Mouse (Mus musculus): ENCODE measurements around the gene 1700001C02Rik. TPM values are rescaled to one million over a fixed set of nuclear protein-coding genes. Genes with fewer than 3 reads are reported as not detected.

The 1700001C02Rik gene
- polyA plus RNA-seq, 1 experiment from 2014 or later = not detected

DNA sequence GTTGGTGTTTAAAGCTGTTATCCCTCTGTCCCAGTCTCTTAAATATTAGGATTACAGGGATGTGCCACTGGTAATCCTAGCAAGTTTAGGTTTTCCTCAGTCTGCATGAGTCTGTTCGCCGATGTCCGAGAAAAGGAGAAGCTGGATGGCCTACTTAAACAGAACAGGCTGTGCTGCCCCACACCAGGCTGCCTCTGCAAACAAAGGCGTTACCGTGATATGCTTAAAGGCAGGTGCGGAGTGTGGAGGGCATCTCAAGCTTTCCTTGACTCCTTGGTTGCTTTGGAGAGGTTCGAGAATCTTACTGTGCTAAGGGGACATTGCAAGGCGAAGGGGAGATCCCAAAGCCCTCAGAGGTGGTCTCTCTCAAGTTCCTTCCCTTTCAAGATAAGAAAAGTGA lies 31.0 kb downstream of the 1700001C02Rik start:
- Histone ChIP-seq H3K36me3 (no peaks in the 10 kb centered on the region), H3K4me2 (replicated peaks) (no peak overlapping the region), H3K27ac (0 out of 2 replicates have a peak overlapping the region, but pooled peaks have one; percentile 23), H3K4me3 (no peak overlapping the region), H3K27me3 (no peaks in the 10 kb centered on the region), H3K9ac (no peak overlapping the region), H3K4me1 (peaks cover 20% of the 10 kb centered on the region), H3K9me3 (no peaks in the 10 kb centered on the region)
- no peak for ATAC-seq (ENCODE audit: insufficient number of reproducible peaks, insufficient read depth, low FRiP score, low TSS enrichment)
- WGBS = 52% methylated on average over 8 of the region's 8 CpGs

DNA sequence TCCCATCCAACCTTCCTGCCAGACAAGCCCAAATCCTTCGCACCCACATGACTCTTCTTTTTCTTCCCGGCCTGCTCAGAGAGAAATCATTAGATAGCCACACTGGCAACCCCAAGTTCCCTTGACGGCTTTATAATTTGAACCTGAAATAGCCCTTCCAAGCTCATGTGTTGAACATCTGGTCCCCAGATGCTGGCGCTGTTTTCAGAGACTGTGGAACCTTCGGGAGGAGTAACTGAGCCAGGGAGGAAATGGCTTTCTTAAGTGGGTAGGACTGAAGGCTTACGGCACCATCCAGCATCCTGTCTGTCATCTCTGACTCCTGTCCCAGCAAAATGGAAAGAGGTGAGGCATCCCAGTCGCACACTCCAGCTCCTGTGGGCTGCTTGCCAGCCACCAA lies 31.5 kb downstream of the 1700001C02Rik start:
- ATAC-seq (ENCODE audit: insufficient number of reproducible peaks, insufficient read depth, low FRiP score, low TSS enrichment) = no peak
- H3K4me3 ChIP-seq = no peak overlapping the region
- 0 out of 2 replicates have a peak overlapping the region, but pooled peaks have one; percentile 8 for H3K27ac ChIP-seq
- no peaks in the 10 kb centered on the region for H3K36me3 ChIP-seq
- no peaks in the 10 kb centered on the region for H3K27me3 ChIP-seq
- H3K9ac ChIP-seq = no peak overlapping the region
- no peak overlapping the region for H3K4me2 ChIP-seq (replicated peaks)
- H3K9me3 ChIP-seq = no peaks in the 10 kb centered on the region
- WGBS = 15% methylated on average over 7 of the region's 7 CpGs
- H3K4me1 ChIP-seq = peaks cover 20% of the 10 kb centered on the region

DNA sequence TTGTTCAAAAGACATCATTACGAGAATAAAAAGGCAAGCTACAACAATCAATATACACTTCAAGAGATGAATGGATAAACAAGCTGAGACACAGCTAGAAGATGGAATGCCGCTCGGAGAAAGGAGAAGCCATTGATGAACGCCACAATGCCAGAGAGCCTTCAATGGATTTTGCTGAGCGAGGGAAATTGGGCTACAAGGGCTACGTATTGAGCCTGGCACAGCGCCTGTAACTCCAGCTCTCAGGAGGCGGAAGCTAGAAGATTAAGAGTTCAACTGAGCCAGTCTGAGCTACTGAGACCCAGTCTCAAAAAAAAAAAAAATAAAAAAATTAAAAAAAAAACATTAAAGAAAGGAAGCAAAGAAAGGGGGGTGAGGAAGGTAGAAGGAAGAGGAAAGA lies 47.3 kb downstream of the 1700001C02Rik start:
- no peaks in the 10 kb centered on the region for H3K4me1 ChIP-seq
- H3K9me3 ChIP-seq = no peaks in the 10 kb centered on the region
- 83% methylated on average over 8 of the region's 8 CpGs for WGBS

GRCm38 (mm10) chr5:30516376-30516775 lies 50.5 kb downstream of the 1700001C02Rik start:
- H3K9me3 ChIP-seq = no peaks in the 10 kb centered on the region
- 51% methylated on average over 7 of the region's 7 CpGs for WGBS
- H3K4me3 ChIP-seq = no peak overlapping the region
- H3K4me2 ChIP-seq (replicated peaks) = no peak overlapping the region
- H3K27me3 ChIP-seq = no peaks in the 10 kb centered on the region
- no peak overlapping the region for H3K27ac ChIP-seq
- no peak for ATAC-seq (ENCODE audit: insufficient number of reproducible peaks, insufficient read depth, low FRiP score, low TSS enrichment)
- no peak overlapping the region for H3K9ac ChIP-seq
- H3K36me3 ChIP-seq = no peaks in the 10 kb centered on the region
- H3K4me1 ChIP-seq = 0 out of 2 replicates have a peak, but pooled peaks cover 3% of the 10 kb centered on the region

More for the DNA sequence above, 47.3 kb downstream of the 1700001C02Rik start:
- Histone ChIP-seq H3K9ac (no peak overlapping the region), H3K36me3 (no peaks in the 10 kb centered on the region), H3K27ac (no peak overlapping the region), H3K4me3 (no peak overlapping the region), H3K27me3 (no peaks in the 10 kb centered on the region), H3K4me2 (replicated peaks) (no peak overlapping the region)
- ATAC-seq (ENCODE audit: insufficient number of reproducible peaks, insufficient read depth, low FRiP score, low TSS enrichment) = no peak

- no peak for ATAC-seq (ENCODE audit: insufficient number of reproducible peaks, insufficient read depth, low FRiP score, low TSS enrichment)
- Histone ChIP-seq H3K27me3 (no peaks in the 10 kb centered on the region), H3K27ac (no peak overlapping the region), H3K9me3 (no peaks in the 10 kb centered on the region), H3K4me2 (replicated peaks) (no peak overlapping the region), H3K4me3 (no peak overlapping the region), H3K36me3 (no peaks in the 10 kb centered on the region), H3K4me1 (0 out of 2 replicates have a peak, but pooled peaks cover 3% of the 10 kb centered on the region), H3K9ac (no peak overlapping the region)
- WGBS = 82% methylated on average over 5 of the region's 5 CpGs
Observed at GRCm38 (mm10) chr5:30518108-30518507, 52.3 kb downstream of the 1700001C02Rik start.

DNA sequence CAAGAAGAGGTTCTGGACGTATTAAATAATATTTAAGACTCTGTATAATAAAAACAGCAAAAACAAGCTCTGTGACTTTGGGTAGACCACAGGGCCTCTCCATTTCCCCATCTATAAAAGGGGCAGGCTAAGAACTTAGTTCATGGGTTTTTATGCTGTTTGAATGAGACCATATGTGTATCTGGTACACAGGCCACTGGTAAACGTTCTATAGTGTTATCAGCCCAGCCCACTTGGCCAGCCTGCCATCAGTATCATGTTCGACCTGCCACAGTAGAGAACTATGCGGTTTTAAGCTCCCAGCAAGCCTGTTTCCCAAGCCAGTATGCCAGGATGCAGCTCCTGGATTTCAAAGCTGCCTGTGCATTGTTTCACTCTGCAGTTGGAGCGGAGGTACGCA lies 52.7 kb downstream of the 1700001C02Rik start:
- H3K36me3 ChIP-seq = no peaks in the 10 kb centered on the region
- no peaks in the 10 kb centered on the region for H3K27me3 ChIP-seq
- 70% methylated on average over 6 of the region's 6 CpGs for WGBS
- H3K27ac ChIP-seq = no peak overlapping the region
- no peak overlapping the region for H3K4me3 ChIP-seq
- no peak overlapping the region for H3K9ac ChIP-seq
- H3K4me1 ChIP-seq = 0 out of 2 replicates have a peak, but pooled peaks cover 3% of the 10 kb centered on the region
- H3K4me2 ChIP-seq (replicated peaks) = no peak overlapping the region
- no peak for ATAC-seq (ENCODE audit: insufficient number of reproducible peaks, insufficient read depth, low FRiP score, low TSS enrichment)
- H3K9me3 ChIP-seq = no peaks in the 10 kb centered on the region

DNA sequence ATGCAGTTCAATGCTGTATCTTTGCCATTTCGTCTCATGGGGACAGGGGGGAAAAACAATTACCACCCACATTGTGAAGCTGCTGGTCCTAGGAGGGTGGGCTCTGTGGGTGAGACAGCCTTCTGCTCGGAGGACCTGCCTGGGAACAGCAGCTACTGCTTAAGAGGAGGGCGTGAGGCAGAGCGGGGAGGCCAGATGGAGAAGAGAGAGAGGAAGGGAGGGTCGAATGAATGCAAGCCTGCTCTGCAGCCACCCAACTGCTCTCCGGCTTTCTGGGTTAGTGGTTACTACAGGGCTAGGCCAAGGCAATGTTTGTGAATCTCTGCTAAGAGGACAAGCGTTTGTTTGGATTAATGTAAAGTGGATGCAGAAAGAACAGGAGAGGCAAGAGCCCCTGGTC lies 53.6 kb downstream of the 1700001C02Rik start:
- Histone ChIP-seq H3K27me3 (no peaks in the 10 kb centered on the region), H3K4me1 (peaks cover 8% of the 10 kb centered on the region; the same call in 1 of the 2 replicates), H3K4me2 (replicated peaks) (no peak overlapping the region), H3K27ac (no peak overlapping the region), H3K4me3 (no peak overlapping the region), H3K36me3 (no peaks in the 10 kb centered on the region), H3K9ac (no peak overlapping the region), H3K9me3 (no peaks in the 10 kb centered on the region)
- ATAC-seq (ENCODE audit: insufficient number of reproducible peaks, insufficient read depth, low FRiP score, low TSS enrichment) = no peak
- WGBS = 43% methylated on average over 7 of the region's 7 CpGs

DNA sequence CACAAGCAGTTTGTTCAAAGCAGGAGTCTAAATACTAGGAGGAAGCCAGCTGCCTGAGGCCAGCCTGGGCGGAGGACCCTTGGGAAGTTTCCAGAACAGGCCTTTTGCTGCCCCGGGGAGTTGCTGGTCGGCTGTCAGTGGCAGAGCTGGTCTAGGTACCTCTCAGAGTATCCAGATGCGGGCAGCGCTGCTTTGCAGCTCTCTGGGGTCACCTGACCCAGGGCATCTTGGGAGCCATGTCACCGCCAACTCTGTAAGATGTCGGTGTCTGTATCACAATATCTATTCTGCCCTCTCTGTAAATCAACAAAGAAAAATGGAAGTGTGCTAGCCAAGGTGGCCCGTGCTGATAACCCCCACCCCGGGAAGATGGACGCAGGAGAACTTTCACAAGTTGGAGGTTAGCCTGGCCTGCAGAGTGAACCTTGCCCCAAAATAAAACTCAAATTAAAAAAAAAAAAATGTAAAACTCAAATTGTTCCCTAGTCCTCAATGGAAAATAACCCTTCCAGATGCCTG lies 54.4 kb downstream of the 1700001C02Rik start:
- Histone ChIP-seq H3K36me3 (no peaks in the 10 kb centered on the region), H3K27ac (no peak overlapping the region), H3K4me2 (replicated peaks) (no peak overlapping the region), H3K4me1 (peaks cover 8% of the 10 kb centered on the region; the same call in 1 of the 2 replicates), H3K9me3 (no peaks in the 10 kb centered on the region), H3K27me3 (no peaks in the 10 kb centered on the region), H3K4me3 (no peak overlapping the region), H3K9ac (no peak overlapping the region)
- 83% methylated on average over 10 of the region's 10 CpGs for WGBS
- ATAC-seq (ENCODE audit: insufficient number of reproducible peaks, insufficient read depth, low FRiP score, low TSS enrichment) = no peak

- no peaks in the 10 kb centered on the region for H3K36me3 ChIP-seq
- H3K4me3 ChIP-seq = no peak overlapping the region
- H3K9me3 ChIP-seq = no peaks in the 10 kb centered on the region
- H3K27ac ChIP-seq = no peak overlapping the region
- H3K4me1 ChIP-seq = peaks cover 14% of the 10 kb centered on the region; the same call in 1 of the 2 replicates
- no peak overlapping the region for H3K9ac ChIP-seq
- H3K4me2 ChIP-seq (replicated peaks) = no peak overlapping the region
- H3K27me3 ChIP-seq = no peaks in the 10 kb centered on the region
- no peak for ATAC-seq (ENCODE audit: insufficient number of reproducible peaks, insufficient read depth, low FRiP score, low TSS enrichment)
- WGBS = 84% methylated on average over 8 of the region's 8 CpGs
Observed at GRCm38 (mm10) chr5:30522406-30522805, 56.6 kb downstream of the 1700001C02Rik start.

DNA sequence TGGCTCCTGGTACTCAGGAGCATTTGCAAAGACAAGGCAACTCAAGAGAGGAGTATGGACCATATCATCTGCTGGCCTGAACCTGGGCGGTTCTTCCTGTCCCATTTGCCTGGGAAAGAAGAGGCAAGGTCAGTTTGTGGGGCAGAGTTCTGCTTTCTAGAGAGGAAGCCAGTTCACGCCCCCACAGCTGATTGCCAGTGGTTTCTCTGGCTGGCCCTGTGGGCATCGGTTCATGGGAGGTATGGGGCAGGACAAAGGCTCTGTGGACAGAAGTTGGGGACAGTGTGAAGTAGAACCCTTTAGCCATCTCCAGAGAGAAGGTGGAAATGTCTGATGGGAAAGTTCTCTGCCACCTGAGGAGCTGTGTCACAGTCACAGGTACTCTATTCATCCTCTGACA lies 57.3 kb downstream of the 1700001C02Rik start:
- Histone ChIP-seq H3K4me2 (replicated peaks) (no peak overlapping the region), H3K9ac (no peak overlapping the region), H3K27ac (no peak overlapping the region), H3K36me3 (no peaks in the 10 kb centered on the region), H3K4me3 (no peak overlapping the region), H3K27me3 (peaks cover 3% of the 10 kb centered on the region; the same call in 1 of the 2 replicates), H3K9me3 (no peaks in the 10 kb centered on the region), H3K4me1 (peaks cover 14% of the 10 kb centered on the region; the same call in 1 of the 2 replicates)
- no peak for ATAC-seq (ENCODE audit: insufficient number of reproducible peaks, insufficient read depth, low FRiP score, low TSS enrichment)
- WGBS = 90% methylated on average over 3 of the region's 3 CpGs

DNA sequence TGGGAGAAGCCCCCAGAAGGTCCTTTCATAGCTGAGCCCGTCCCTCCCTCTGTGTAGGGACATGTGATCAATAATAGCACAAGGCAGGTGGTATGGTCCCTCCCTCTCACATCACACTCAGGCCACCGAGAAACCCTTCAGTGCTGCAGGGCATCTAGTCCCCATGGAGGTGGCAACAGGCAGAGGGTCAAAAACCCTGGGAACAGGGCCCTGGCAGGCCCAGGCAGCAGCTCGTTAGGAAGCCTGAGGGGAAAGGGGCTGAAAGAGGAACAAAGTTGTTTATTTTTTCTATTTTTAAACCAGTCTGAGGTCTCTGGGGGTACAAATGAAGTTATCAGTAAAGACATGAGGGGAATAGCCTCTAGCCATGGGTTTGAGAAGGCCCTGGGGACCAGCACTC lies 58.4 kb downstream of the 1700001C02Rik start:
- no peaks in the 10 kb centered on the region for H3K9me3 ChIP-seq

DNA sequence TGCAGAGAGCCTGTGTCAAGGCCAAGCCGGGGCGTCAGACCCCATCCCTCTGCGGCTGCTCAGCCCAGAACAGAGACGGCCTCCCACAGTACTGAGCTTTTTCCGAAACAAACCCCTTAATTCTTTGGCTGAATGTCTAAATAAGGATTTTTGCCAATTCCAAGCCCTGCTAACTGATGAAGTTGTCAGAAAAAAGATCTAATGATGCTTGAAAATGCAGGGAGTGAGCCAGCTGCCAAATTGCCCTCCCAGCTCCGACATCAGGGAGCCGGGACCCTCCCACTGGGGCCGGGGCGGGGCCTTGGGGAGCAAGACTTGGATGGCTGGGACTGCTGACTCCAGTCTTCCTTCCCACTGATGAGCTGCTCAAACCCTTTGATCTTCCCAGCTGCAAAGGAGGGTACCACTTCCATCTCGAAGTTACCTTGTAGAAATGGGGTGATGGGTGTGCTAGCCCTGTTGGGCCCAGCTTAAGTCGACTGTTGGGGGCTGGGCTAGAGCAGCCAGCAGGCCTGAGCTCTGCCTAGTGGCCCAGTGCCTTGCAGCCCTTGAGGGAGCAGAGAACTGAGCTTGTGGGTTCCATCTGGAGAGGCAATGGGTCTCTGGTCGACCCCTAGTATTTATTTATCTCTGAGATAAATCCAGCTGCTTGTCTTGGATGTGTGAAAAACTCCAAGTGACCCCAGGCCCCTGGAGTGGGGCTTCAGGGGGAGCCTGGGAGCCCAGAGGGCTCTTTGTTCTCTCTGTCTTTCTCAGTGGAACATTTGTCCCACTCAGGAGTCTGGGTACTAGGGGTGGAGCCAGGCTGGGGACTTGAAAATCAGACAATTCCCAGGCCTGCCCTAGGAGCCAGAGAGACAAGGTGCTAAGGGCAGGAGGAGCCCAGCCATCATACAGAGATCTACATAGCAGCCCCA lies 60.3 kb downstream of the 1700001C02Rik start:
- H3K4me3 ChIP-seq = no peak overlapping the region
- WGBS = 35% methylated on average over 12 of the region's 12 CpGs
- ATAC-seq (ENCODE audit: insufficient number of reproducible peaks, insufficient read depth, low FRiP score, low TSS enrichment) = no peak
- no peak overlapping the region for H3K9ac ChIP-seq
- no peak overlapping the region for H3K27ac ChIP-seq
- H3K4me2 ChIP-seq (replicated peaks) = no peak overlapping the region
- no peaks in the 10 kb centered on the region for H3K9me3 ChIP-seq
- H3K4me1 ChIP-seq = peaks cover 11% of the 10 kb centered on the region; the same call in 1 of the 2 replicates
- no peaks in the 10 kb centered on the region for H3K36me3 ChIP-seq
- peaks cover 3% of the 10 kb centered on the region; the same call in 1 of the 2 replicates for H3K27me3 ChIP-seq

More for the DNA sequence above, 58.4 kb downstream of the 1700001C02Rik start:
- peaks cover 11% of the 10 kb centered on the region; the same call in 1 of the 2 replicates for H3K4me1 ChIP-seq
- no peak for ATAC-seq (ENCODE audit: insufficient number of reproducible peaks, insufficient read depth, low FRiP score, low TSS enrichment)
- WGBS = 27% methylated on average over 3 of the region's 3 CpGs
- no peak overlapping the region for H3K4me2 ChIP-seq (replicated peaks)
- H3K27me3 ChIP-seq = peaks cover 3% of the 10 kb centered on the region; the same call in 1 of the 2 replicates
- H3K27ac ChIP-seq = no peak overlapping the region
- no peak overlapping the region for H3K9ac ChIP-seq
- no peak overlapping the region for H3K4me3 ChIP-seq
- H3K36me3 ChIP-seq = no peaks in the 10 kb centered on the region

Measured in embryonic facial prominence, embryonic 12.5 days (tissue).